Mouse (Mus musculus) bone marrow macrophage, adult 2 months (primary cell): ENCODE measurements around the gene Zan. TPM values are rescaled to one million over a fixed set of nuclear protein-coding genes. Genes with fewer than 3 reads are reported as not detected.

ENCODE experiments used
- H3K27ac ChIP-seq: 2 replicates; pipeline ENCODE4 v1.5.1; 2012; ENCODE audit warnings: low read depth, low read length; ENCODE audit not compliant: insufficient read depth
- H3K4me1 ChIP-seq: 2 replicates; pipeline ENCODE4 v1.6.1; 2012; ENCODE audit warnings: low read length; ENCODE audit not compliant: control insufficient read depth, insufficient read depth
- H3K4me3 ChIP-seq: 2 replicates; pipeline ENCODE4 v1.5.1; 2012; ENCODE audit warnings: mild to moderate bottlenecking, low read length, moderate library complexity; ENCODE audit not compliant: insufficient read depth
- CTCF ChIP-seq: IDR thresholded peaks from 2 replicates; pipeline ENCODE4 v1.5.1; 2012; ENCODE audit warnings: low read depth, mild to moderate bottlenecking, low read length, moderate library complexity
- POLR2A ChIP-seq: IDR thresholded peaks from 2 replicates; pipeline ENCODE4 v1.6.1; 2012; ENCODE audit warnings: mild to moderate bottlenecking, low read depth, low read length, borderline replicate concordance
- polyA plus RNA-seq: library from polyadenylated mRNA; stranded (reverse); fragments of >200 nt; gene quantifications from 2 replicates; pipeline ENCODE4 v1.2.4, GENCODE M21; 2012; ENCODE audit not compliant: missing spikeins, insufficient read depth, insufficient read length

The Zan gene
- polyA plus RNA-seq, 1 experiment, result not detected

GRCm38 (mm10) chr5:137419841-137420240 is 57.0 kb downstream of the Zan start:
- Histone ChIP-seq H3K4me3 (no peak overlapping the region), H3K27ac (no peak overlapping the region), H3K4me1 (peaks cover 7% of the 10 kb centered on the region)
- TF ChIP-seq POLR2A (no peak), CTCF (no peak)

GRCm38 (mm10) chr5:137419105-137419504 is 57.8 kb downstream of the Zan start:
- no peak for TF ChIP-seq CTCF
- TF ChIP-seq POLR2A, result no peak
- Histone ChIP-seq H3K4me1 (peaks cover 7% of the 10 kb centered on the region), H3K27ac (no peak overlapping the region), H3K4me3 (no peak overlapping the region)

GRCm38 (mm10) chr5:137414253-137414652 is 62.6 kb downstream of the Zan start:
- TF ChIP-seq POLR2A, result no peak
- TF ChIP-seq CTCF, result no peak
- Histone ChIP-seq H3K27ac (no peak overlapping the region), H3K4me1 (peaks cover 6% of the 10 kb centered on the region), H3K4me3 (no peak overlapping the region)

GRCm38 (mm10) chr5:137411235-137411634 is 65.6 kb downstream of the Zan start:
- Histone ChIP-seq H3K27ac (no peak overlapping the region), H3K4me1 (no peaks in the 10 kb centered on the region), H3K4me3 (no peak overlapping the region)
- TF ChIP-seq POLR2A, result no peak
- TF ChIP-seq CTCF, result no peak

- no peak overlapping the region for H3K27ac ChIP-seq
- H3K4me3 ChIP-seq, result no peak overlapping the region
- H3K4me1 ChIP-seq, result no peaks in the 10 kb centered on the region
- TF ChIP-seq POLR2A, result no peak
- no peak for TF ChIP-seq CTCF
Observed at GRCm38 (mm10) chr5:137410549-137410948, 66.3 kb downstream of the Zan start.

- no peak for TF ChIP-seq CTCF
- no peak for TF ChIP-seq POLR2A
- H3K4me1 ChIP-seq, result no peaks in the 10 kb centered on the region
- no peak overlapping the region for H3K27ac ChIP-seq
- H3K4me3 ChIP-seq, result no peak overlapping the region
Observed at GRCm38 (mm10) chr5:137410066-137410465, 66.8 kb downstream of the Zan start.

GRCm38 (mm10) chr5:137409451-137409850 is 67.4 kb downstream of the Zan start:
- H3K4me1 ChIP-seq, result no peaks in the 10 kb centered on the region
- no peak overlapping the region for H3K4me3 ChIP-seq
- no peak for TF ChIP-seq POLR2A
- no peak for TF ChIP-seq CTCF
- no peak overlapping the region for H3K27ac ChIP-seq

GRCm38 (mm10) chr5:137404081-137404480 is 72.8 kb downstream of the Zan start:
- Histone ChIP-seq H3K4me1 (no peaks in the 10 kb centered on the region), H3K4me3 (no peak overlapping the region), H3K27ac (no peak overlapping the region)
- TF ChIP-seq CTCF (no peak), POLR2A (no peak)

GRCm38 (mm10) chr5:137394456-137394855 is 82.4 kb downstream of the Zan start:
- no peaks in the 10 kb centered on the region for H3K4me1 ChIP-seq
- H3K4me3 ChIP-seq, result no peak overlapping the region
- no peak for TF ChIP-seq CTCF
- TF ChIP-seq POLR2A, result no peak
- no peak overlapping the region for H3K27ac ChIP-seq

GRCm38 (mm10) chr5:137391641-137392040 is 85.2 kb downstream of the Zan start:
- Histone ChIP-seq H3K27ac (no peak overlapping the region), H3K4me3 (no peak overlapping the region), H3K4me1 (no peaks in the 10 kb centered on the region)
- TF ChIP-seq POLR2A (no peak), CTCF (no peak)

GRCm38 (mm10) chr5:137386712-137387111 is 90.2 kb downstream of the Zan start:
- Histone ChIP-seq H3K4me1 (no peaks in the 10 kb centered on the region), H3K27ac (no peak overlapping the region), H3K4me3 (no peak overlapping the region)
- TF ChIP-seq CTCF, result no peak
- TF ChIP-seq POLR2A, result no peak
